Mouse (Mus musculus) neural tube, embryonic 12.5 days (tissue): ENCODE results near the gene 1700017B05Rik. TPM values are rescaled to one million over a fixed set of nuclear protein-coding genes. Genes with fewer than 3 reads are reported as not detected.
"Not testable (repeated sequence)": the region's sequence is repeated elsewhere in the genome, so short reads cannot be mapped to it uniquely, and the experiment has no call there.

Source experiments
- ATAC-seq: fragments of 200-750 bp; cut with Nextera tagmentation; 2 replicates; pipeline ENCODE4 v1.8.0; 2017; ENCODE audit warnings: low read depth, mild to moderate bottlenecking, moderate TSS enrichment, moderate library complexity; ENCODE audit not compliant: low FRiP score
- H3K27ac ChIP-seq: fragments of 300-500 bp; sonication (generic); 2 replicates; pipeline ENCODE4 v1.5.1; 2016
- H3K27me3 ChIP-seq: fragments of 300-500 bp; sonication (generic); replicated peaks from 2 replicates; pipeline ENCODE4 v1.6.1; 2016; ENCODE audit warnings: mild to moderate bottlenecking
- H3K36me3 ChIP-seq: fragments of 300-500 bp; sonication (generic); 2 replicates; pipeline ENCODE4 v1.6.1; 2016; ENCODE audit warnings: mild to moderate bottlenecking
- H3K4me1 ChIP-seq: fragments of 300-500 bp; sonication (generic); 2 replicates; pipeline ENCODE4 v1.6.1; 2016
- H3K4me2 ChIP-seq: fragments of 300-500 bp; sonication (generic); replicated peaks from 2 replicates; pipeline ENCODE4 v1.6.1; 2016; ENCODE audit warnings: mild to moderate bottlenecking
- H3K4me3 ChIP-seq: fragments of 300-500 bp; sonication (generic); 2 replicates; pipeline ENCODE4 v1.5.1; 2016
- H3K9ac ChIP-seq: fragments of 300-500 bp; sonication (generic); 2 replicates; pipeline ENCODE4 v1.6.1; 2016; ENCODE audit warnings: mild to moderate bottlenecking
- H3K9me3 ChIP-seq: fragments of 300-500 bp; sonication (generic); 2 replicates; pipeline ENCODE4 v1.6.1; 2016; ENCODE audit warnings: mild to moderate bottlenecking
- WGBS: fragments of 180-500 bp; shearing (Covaris S2); methylation state at CpG from one replicate; pipeline ENCODE4 v1.1.7; 2016; 5-methylcytosine and 5-hydroxymethylcytosine counted together
- polyA plus RNA-seq: library from polyadenylated mRNA; unstranded; fragments of >200 nt; fragmentation: Nextera tagmentation; extraction: Ambion mirVana; gene quantifications from 2 replicates; pipeline ENCODE4 v1.2.1, GENCODE M21; 2016

Gene 1700017B05Rik
- polyA plus RNA-seq, 1 experiment from 2014 or later: 8.8 TPM

DNA sequence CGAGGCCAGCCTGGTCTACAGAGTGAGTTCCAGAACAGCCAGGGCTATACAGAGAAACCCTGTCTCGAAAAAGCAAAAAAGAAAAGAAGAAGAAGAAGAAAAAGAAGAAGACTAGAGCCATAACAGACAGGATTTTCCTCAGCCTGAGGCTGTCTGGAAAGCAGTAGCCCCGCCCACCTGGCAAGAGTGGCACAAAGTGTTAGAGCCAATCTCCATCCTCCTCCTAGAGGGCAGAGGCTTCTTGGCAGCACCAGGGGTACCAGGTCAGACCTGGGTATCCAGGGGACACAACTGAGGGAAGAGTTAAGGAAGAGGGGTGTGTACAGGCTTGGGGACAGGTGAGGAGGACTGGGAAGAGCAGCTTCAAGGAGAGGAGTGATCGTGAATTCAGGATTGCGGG, 24.7 kb downstream of the 1700017B05Rik start:
- no peaks in the 10 kb centered on the region for H3K4me1 ChIP-seq
- H3K36me3 ChIP-seq: no peaks in the 10 kb centered on the region
- H3K4me3 ChIP-seq: no peak overlapping the region
- H3K27me3 ChIP-seq: no peaks in the 10 kb centered on the region
- H3K9me3 ChIP-seq: no peaks in the 10 kb centered on the region
- no peak overlapping the region for H3K4me2 ChIP-seq
- no peak for ATAC-seq
- H3K9ac ChIP-seq: no peak overlapping the region
- WGBS: 82% methylated on average over 5 of the region's 5 CpGs
- no peak overlapping the region for H3K27ac ChIP-seq

DNA sequence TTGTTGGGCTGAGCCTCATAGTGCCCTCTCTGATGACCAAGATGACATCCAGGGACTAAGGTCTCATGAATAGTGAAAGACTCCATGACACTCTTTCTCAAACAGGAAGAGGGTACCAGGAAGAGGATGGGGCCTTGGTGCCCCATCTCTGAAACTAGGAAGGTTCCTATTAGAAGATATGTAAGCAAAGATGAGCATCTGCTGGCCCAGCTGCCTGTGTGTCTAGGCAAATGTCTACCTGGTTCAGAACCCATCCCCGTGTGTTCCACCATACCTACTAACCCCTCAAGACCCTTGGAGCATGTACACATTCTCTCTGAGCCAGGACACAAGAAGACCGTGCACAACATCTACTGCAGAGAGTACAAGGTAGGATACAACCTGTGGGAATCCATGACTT, 26.2 kb downstream of the 1700017B05Rik start, which contains the start of gene Trcg1:
Gene Trcg1, plus strand, starts transcription at position 301 of the 400 bp plus-strand sequence.
- no peak within 1 kb of the TSS for H3K9ac ChIP-seq
- no peak for ATAC-seq
- H3K9me3 ChIP-seq: no peaks in the 10 kb centered on the region
- no peak within 1 kb of the TSS for H3K4me2 ChIP-seq
- H3K27me3 ChIP-seq: no peaks in the 10 kb centered on the region
- no peak within 1 kb of the TSS for H3K4me3 ChIP-seq
- H3K36me3 ChIP-seq: no peaks in the 10 kb centered on the region
- no peak within 1 kb of the TSS for H3K27ac ChIP-seq
- no peaks in the 10 kb centered on the region for H3K4me1 ChIP-seq
- WGBS: 85% methylated on average over 2 of the region's 2 CpGs

DNA sequence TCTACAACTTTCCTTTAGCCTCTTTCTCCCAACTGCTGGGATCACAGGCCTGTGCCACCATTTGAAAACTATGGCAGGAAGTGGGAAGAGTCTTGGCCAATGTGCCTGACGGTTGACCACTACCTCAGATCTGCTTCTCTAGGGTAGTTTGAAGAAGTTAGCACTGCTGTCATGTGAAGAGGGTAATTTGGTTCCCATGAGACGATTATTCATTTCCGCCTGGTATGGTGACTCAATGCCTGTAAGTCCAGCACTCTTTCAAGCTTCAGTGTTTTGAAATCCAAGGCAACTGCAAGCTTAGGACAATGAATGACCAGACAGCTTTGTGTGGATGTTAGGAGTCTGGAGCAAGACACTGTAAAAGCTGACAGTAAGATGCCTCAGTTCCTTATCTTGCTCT, 28.6 kb downstream of the 1700017B05Rik start:
- H3K36me3 ChIP-seq: no peaks in the 10 kb centered on the region
- no peak overlapping the region for H3K4me2 ChIP-seq
- H3K27me3 ChIP-seq: no peaks in the 10 kb centered on the region
- 87% methylated on average over 3 of the region's 3 CpGs for WGBS
- no peak overlapping the region for H3K9ac ChIP-seq
- ATAC-seq: no peak
- H3K27ac ChIP-seq: no peak overlapping the region
- no peaks in the 10 kb centered on the region for H3K9me3 ChIP-seq
- H3K4me1 ChIP-seq: no peaks in the 10 kb centered on the region
- H3K4me3 ChIP-seq: no peak overlapping the region

DNA sequence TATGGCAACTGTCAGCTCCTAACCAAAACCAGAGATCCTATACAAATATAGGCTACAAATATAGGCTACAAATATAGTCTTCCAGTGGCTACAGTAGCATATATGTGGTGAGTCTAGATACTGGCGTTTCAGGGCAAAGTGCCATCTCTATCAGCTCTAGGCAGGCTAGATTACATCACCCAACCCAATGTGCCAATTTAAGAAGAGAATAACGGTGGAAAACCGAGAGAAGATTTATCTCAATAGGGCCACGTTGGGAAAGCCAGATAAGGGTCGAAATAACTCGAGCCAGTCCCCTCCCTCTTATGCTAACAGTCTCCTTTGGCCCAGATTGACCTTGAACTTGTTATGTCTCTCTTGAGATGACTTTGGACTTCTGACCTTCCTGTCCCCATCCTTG, 29.3 kb downstream of the 1700017B05Rik start:
- ATAC-seq: no peak
- 85% methylated on average over 6 of the region's 6 CpGs for WGBS
- H3K4me2 ChIP-seq: no peak overlapping the region
- H3K27me3 ChIP-seq: no peaks in the 10 kb centered on the region
- H3K36me3 ChIP-seq: no peaks in the 10 kb centered on the region
- no peaks in the 10 kb centered on the region for H3K4me1 ChIP-seq
- no peak overlapping the region for H3K4me3 ChIP-seq
- H3K27ac ChIP-seq: no peak overlapping the region
- no peaks in the 10 kb centered on the region for H3K9me3 ChIP-seq
- no peak overlapping the region for H3K9ac ChIP-seq

DNA sequence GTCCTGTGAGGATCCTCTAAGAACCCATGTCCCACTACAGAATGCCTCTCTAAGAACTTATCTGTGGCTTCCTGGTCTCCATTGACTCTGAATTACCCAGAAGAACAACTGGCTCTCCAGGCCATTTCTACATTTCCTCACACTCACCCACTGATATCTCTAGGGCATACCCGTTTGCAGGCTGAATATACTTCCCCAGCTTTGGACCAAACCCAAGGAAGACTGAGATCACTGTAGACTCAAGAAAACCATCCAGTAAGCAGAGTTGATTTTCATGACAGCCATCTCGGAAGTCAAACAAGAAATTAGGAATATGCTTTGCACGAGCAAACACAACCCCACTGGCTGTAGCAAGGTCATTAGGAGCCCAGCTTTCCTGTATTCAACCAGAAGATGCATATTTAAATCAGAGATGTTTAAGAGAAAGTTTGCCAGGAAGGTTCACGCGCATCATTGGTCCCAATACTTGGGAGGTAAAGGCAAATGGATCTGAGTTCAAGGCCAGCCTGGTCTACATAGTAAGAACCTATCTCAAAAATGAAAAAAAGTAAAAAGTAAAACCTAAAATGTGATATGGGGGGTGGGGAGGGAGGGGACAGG, 30.0 kb downstream of the 1700017B05Rik start:
- no peak overlapping the region for H3K27ac ChIP-seq
- no peak for ATAC-seq
- no peaks in the 10 kb centered on the region for H3K36me3 ChIP-seq
- H3K4me1 ChIP-seq: no peaks in the 10 kb centered on the region
- no peak overlapping the region for H3K4me3 ChIP-seq
- H3K27me3 ChIP-seq: no peaks in the 10 kb centered on the region
- WGBS: 86% methylated on average over 5 of the region's 5 CpGs
- no peak overlapping the region for H3K4me2 ChIP-seq
- H3K9me3 ChIP-seq: no peaks in the 10 kb centered on the region
- H3K9ac ChIP-seq: no peak overlapping the region

DNA sequence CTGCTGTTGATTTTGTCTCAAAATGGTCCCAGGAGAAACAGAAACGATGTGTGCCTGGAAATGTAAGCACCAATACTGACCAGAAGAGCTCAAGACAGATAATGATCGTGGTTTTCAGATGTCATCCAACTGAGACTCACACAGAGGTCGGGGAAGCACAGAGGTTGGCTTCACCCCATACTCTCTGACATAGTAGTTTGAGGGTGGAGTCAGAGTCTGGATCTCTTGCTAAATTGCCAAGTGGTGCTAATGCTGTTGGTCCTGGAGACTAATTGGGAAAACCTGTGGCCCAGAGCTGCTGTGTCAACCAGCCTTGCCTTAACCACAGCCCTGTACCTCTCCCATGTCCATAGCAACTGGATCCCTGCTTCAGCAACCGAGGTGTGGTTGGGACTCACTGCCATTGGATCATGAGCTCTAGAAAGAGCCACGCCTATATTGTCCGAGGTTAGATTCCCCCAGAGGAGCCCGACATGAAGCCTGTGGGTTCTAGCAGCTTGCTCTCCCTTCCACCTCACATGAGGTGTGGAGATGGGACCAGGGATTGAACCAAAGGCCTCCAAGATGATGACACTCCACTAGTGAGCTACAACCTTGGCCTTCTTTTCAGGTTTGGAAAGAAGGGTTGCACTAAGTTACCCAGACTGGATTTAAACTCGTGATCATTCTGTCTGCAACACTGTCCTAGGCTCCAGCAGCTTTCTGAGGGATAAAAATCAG, 30.7 kb downstream of the 1700017B05Rik start:
- no peak for ATAC-seq
- WGBS: 76% methylated on average over 8 of the region's 8 CpGs

DNA sequence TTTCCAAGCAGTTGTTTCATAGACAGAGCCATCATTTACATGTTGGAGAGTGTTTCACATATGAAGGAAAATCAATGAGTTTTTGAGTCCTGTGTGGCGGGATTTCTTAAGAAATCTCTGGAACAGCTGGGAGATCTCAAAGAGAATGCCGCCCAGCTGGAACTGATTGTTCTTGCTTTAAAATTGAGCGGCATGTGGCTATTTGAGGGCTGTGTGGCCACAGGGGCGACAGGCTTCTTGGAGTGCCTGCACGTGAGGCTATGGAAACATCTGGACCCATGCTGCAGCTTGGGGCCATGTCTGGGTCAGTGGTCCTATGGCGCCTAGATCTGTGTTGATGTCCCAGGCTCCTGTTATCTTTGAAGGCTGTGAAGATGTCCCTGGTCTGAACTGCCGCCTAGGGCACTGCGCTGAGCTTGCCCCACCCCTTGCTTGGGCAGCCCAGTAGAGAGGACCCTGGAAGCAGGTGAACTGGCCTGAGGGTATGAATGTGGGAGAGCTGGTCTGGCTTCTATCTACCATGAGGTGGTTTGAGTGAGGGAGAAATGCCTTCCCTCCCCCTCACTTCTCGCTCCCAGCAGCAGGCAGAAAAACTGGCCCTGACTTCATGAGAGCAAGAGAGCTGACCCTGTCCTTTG, 32.1 kb downstream of the 1700017B05Rik start:
- H3K4me1 ChIP-seq: no peaks in the 10 kb centered on the region
- H3K27me3 ChIP-seq: no peaks in the 10 kb centered on the region
- no peaks in the 10 kb centered on the region for H3K9me3 ChIP-seq
- no peak overlapping the region for H3K4me2 ChIP-seq
- no peak overlapping the region for H3K4me3 ChIP-seq
- no peak overlapping the region for H3K27ac ChIP-seq
- H3K9ac ChIP-seq: no peak overlapping the region
- ATAC-seq: no peak
- WGBS: 71% methylated on average over 9 of the region's 9 CpGs
- H3K36me3 ChIP-seq: no peaks in the 10 kb centered on the region

More for the DNA sequence above, 30.7 kb downstream of the 1700017B05Rik start:
- H3K36me3 ChIP-seq: no peaks in the 10 kb centered on the region
- H3K4me1 ChIP-seq: no peaks in the 10 kb centered on the region
- H3K4me3 ChIP-seq: no peak overlapping the region
- no peak overlapping the region for H3K4me2 ChIP-seq
- no peaks in the 10 kb centered on the region for H3K9me3 ChIP-seq
- no peak overlapping the region for H3K27ac ChIP-seq
- no peak overlapping the region for H3K9ac ChIP-seq
- H3K27me3 ChIP-seq: no peaks in the 10 kb centered on the region

DNA sequence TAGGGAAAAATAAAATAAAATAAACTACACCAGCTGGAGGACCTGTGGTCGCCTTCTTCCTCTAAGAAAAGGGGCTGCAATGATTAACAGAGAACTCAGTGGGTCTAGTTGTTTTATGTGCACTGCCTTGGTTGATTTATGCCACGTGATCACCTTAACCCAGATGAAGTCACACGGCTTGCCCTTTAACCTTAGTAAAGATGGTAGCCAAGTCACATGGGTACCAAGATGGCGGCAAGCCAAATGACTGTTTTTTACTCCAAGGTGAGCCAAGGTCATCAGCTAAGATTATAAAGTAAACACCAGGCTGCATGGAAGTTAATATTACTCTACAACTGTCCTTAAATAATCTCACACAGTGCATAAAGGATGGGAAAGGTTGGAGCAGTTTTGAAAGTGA, 32.7 kb downstream of the 1700017B05Rik start:
- Histone ChIP-seq H3K4me1 (no peaks in the 10 kb centered on the region), H3K9me3 (no peaks in the 10 kb centered on the region), H3K4me2 (no peak overlapping the region), H3K27ac (no peak overlapping the region), H3K4me3 (no peak overlapping the region), H3K9ac (no peak overlapping the region), H3K36me3 (no peaks in the 10 kb centered on the region), H3K27me3 (no peaks in the 10 kb centered on the region)
- 84% methylated on average over 4 of the region's 4 CpGs for WGBS
- ATAC-seq: no peak

DNA sequence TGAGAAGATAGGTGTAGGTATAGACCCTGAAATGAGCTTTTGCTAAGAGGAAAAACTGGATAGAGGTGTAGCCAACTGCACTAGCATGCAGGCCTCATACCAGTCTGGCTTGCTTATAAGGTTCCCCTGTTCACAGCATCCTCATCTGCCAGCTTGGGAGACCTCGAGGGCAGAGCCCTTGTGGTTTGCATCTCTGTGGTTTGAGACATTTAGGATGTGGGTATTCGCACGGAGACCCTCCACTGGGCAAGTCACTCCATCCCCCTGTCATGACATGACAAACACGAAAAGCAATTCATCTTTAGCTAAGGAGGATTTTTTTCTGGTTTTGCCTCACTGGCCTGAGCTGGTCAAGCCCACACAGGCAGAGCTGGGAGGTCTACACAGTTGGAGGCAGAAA, 34.2 kb downstream of the 1700017B05Rik start:
- Histone ChIP-seq H3K4me1 (no peaks in the 10 kb centered on the region), H3K9me3 (no peaks in the 10 kb centered on the region), H3K4me3 (no peak overlapping the region), H3K27ac (no peak overlapping the region), H3K4me2 (no peak overlapping the region), H3K36me3 (no peaks in the 10 kb centered on the region), H3K27me3 (no peaks in the 10 kb centered on the region), H3K9ac (no peak overlapping the region)
- no peak for ATAC-seq
- 74% methylated on average over 4 of the region's 4 CpGs for WGBS

DNA sequence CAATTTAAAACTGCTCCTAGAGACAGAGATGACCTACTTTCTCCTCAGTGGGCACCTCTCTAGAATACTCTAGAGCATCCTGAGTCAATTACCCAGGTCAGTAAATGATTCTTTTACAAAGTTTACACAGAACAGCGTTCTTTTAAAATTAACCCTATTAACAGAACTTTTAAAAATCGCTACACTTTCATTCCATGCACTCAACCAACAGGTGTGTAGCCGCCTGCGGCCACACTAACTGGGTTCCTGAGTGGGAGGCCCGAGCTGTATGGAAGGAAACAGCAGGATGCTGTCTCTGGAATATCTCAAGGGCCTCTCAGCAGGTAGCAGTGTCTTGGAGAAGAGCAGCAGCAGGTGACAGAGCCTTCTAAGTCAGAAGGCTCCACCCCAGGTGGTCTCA, 35.2 kb downstream of the 1700017B05Rik start:
- H3K4me2 ChIP-seq: no peak overlapping the region
- ATAC-seq: no peak
- no peak overlapping the region for H3K9ac ChIP-seq
- 71% methylated on average over 5 of the region's 5 CpGs for whole genome bisulfite sequencing
- H3K4me1 ChIP-seq: no peaks in the 10 kb centered on the region
- H3K36me3 ChIP-seq: no peaks in the 10 kb centered on the region
- H3K9me3 ChIP-seq: no peaks in the 10 kb centered on the region
- H3K27ac ChIP-seq: no peak overlapping the region
- H3K27me3 ChIP-seq: no peaks in the 10 kb centered on the region
- H3K4me3 ChIP-seq: no peak overlapping the region

DNA sequence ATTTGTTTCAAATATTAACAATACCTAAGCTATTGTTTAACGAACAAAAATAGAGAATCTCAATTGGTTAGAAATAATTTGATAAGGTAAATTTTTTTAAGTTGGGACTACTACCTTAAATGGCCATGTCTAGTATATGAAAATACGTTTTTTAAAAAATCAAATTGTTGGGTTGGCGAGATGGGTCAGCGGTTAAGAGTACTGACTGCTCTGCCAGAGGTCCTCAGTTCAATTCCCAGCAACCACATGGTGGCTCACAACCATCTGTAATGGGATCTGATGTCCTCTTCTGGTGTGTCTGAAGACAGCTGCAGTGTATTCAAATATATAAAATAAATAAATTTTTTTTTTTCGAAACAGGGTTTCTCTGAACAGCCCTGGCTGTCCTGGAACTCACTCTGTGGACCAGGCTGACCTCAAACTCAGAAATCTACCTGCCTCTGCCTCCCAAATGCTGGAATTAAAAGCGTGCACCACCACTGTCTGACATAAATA, 35.7 kb downstream of the 1700017B05Rik start:
- not testable (repeated sequence) for H3K9ac ChIP-seq, ATAC-seq, H3K4me2 ChIP-seq, H3K4me3 ChIP-seq, H3K27me3 ChIP-seq, H3K27ac ChIP-seq, H3K4me1 ChIP-seq, H3K9me3 ChIP-seq, H3K36me3 ChIP-seq
- WGBS: 86% methylated on average over 6 of the region's 6 CpGs

DNA sequence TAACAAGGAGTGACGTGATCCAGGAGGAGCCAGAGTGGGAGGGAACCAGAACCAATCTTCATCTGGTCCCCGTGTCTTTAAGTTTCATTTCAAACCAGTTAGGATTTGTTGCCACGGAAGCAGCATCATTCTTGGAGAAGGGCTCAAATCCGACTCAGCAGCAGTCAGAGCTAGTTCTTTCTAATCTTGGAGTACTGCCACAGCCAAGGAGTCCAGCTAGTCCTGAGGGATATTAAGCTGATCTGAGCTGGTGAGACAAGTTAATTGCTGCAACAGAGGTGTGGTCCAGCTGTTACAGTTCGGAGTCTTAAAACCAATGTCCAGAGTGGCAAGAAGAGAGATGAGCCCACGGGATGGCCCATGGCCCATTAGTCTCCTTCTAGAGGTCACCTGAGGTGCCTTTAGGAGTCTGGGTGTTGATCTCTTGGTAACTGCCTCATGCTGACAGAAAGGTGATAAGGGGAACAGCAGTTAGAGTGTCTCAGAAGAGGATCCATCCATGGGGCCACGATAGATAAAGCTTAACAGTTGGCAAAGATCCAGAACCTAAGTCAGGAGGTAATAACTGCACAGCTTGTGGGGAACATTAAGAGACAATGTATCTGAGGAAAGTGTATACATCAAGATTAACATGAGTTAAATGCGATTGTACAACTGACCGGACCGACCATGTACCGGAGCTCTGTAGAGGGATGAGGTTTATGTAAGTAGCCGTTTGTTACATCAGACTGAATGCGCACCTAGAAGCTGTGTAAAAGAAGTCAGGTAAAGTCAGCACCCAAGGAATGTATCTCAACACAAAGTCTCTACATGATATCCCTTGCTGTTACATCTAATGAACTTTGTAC, 36.4 kb downstream of the 1700017B05Rik start:
- no peak overlapping the region for H3K4me3 ChIP-seq
- H3K4me2 ChIP-seq: no peak overlapping the region
- no peaks in the 10 kb centered on the region for H3K4me1 ChIP-seq
- H3K9me3 ChIP-seq: no peaks in the 10 kb centered on the region
- no peaks in the 10 kb centered on the region for H3K36me3 ChIP-seq
- H3K27ac ChIP-seq: no peak overlapping the region
- H3K27me3 ChIP-seq: no peaks in the 10 kb centered on the region
- ATAC-seq: no peak
- 87% methylated on average over 13 of the region's 13 CpGs for WGBS
- no peak overlapping the region for H3K9ac ChIP-seq
